Mouse (Mus musculus): ENCODE measurements at regions not wholly inside any gene's neighbourhood (a gene's known extent, or its start where the extent isn't known, plus 50 kb on each side); places are given as distances from the start of the nearest gene placed in this dataset.

DNA sequence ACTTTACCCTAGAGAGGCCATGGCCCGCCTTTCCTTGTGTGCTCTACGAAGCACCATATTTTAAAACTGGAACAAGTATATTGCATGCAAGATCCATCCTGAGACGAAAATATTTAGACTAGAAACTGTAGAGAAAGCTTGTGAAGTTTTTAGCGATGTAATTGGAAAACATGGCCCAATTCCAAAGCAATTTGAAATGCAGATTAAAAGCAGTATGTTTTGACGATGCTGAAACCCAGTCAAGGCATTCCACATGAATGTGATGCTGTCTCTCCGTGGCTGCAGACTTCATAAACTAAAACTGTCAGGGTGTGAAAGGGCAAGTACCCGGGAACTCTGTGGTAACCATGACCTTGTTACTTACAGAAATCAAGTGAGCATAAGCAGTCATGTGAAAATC is 185.8 kb upstream of the Prkcq start:
- in situ Hi-C loops (cut with MboI; ENCODE audit: unreplicated experiment in 2 of 2): no loop called here

DNA sequence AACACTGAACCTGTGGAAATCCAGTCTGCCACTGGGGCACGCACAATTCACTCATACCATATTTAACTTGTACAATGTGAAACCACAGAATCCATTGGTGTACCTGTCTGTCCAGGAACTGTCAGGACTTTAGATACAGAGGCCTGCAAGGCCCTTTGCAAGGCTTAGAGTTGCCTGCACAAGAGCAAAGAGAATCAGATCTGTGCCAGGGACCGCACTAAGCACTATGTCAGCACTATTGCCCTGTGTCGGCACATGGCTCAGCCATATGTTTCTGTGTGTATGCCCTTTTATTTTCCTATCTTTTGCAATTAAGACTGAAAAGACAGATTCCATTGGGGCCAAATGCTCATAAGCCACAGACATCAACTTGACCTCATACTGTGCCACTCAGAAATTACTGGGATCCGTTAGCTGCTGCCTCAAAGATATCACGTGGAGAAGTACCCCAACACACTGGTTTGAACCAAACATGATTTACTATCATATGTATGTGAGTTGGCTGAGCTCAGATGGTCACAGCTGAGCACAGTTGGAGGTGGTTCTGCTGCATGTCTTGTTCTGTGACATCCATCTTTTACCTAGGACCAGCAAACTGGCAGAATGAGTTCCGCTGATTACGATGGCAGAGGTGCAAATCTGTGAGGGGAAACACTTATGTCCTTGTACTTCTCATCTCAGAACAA is 181.7 kb upstream of the Prkcq start:
- in situ Hi-C loops (cut with MboI; ENCODE audit: unreplicated experiment in 2 of 2): no loop called here

DNA sequence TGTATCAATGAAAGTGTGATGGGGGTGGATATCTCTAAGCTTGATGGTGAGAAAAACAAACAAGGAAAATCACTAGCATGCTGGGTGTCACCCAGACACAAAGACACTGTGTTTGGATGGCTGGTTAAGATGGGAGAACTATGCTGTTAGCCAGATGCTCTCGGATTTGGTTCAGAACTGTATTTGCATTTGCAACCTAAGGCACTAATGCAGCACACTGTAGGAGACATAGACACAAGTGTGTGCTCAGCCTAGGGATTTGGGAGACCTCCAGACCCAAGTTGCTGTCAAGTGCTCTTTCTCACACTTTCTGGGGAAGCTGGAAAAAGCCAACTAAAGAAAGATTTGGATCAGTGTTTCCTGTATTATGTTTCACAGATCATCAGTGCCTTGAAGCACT is 173.1 kb upstream of the Prkcq start:
- in situ Hi-C loops (cut with MboI; ENCODE audit: unreplicated experiment in 2 of 2): no loop called here

DNA sequence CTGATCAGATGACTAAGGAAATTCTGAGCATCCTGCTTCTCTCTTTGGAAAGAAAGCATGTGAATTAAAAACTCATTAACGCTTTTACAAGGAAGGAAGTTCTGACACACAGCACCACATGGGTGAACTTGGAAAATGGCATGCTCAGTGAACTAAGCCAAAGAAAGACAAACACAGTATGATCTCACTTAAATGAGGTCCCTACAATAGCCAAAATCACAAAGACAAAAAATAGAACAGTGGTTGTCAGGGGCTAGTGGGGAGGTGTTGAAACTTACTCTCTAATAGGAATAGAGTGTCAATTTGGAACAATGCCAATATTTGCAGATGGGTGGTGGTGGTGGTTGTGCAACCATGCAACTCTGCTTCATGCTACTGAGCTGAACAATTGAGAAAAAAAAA is 172.7 kb upstream of the Prkcq start:
- in situ Hi-C loops (cut with MboI; ENCODE audit: unreplicated experiment in 2 of 2): no loop called here

DNA sequence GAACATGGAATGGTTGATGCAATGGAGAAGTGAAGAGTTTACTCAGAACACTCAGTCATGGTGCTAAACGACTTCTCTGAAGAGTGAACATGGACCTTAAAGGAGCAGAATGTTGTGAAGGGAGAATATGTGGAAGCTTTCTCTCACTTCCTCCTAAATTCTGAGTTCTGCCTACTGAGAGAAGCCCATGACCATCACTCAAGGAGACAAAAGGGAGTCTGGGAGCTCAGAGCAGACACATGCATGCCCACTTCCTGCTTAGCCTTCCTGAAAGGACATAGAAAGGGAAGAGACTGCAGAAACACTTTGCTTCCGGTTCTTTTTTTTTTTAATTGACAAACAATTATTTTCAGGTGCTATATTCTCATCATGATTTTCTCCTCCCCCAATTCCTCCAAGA is 166.1 kb upstream of the Prkcq start:
- in situ Hi-C loops (cut with MboI; ENCODE audit: unreplicated experiment in 2 of 2): no loop called here

DNA sequence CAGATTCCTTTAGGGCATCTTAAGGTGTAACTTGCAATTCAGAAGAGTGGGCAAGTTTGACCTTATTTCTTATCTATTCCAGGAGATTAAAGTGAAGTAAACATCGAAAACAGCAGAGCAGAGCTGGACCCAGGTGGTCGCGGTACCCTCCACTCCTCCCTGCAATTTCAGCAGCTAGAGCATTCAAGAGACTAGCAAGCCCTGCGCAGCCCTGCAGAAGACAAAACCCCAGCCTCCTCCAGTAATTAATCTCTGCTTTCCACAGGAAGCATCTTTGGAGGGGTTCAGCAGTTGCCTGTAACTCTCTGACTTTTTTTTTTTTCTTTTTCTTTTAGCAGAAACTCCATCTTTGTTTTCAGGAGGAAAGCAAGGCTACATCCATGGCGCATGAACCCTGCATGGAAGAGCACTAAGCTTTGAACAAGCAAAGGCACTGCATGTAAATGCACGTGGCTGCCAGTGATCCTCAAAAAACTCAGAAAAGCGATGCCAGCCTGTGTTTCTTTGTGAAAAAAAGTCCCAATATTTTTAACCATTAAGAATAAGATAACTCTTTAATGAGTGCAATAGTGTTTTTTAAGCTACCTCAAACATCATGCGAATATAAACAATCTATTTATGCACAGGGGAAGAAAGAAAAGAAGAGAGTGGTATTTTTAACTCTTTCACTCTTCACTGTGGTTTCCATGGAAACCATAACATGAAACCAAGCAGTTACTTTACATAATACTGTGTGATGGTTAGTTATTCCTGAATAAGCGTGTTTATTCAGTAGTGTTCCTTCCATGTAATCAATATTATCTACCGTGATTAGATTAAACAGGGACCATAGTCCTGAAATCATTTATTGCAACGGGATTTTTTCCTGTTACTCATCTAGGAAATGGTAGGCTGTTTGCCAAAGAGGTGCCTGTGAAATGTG is 160.6 kb upstream of the Prkcq start:
- in situ Hi-C loops (cut with MboI; ENCODE audit: unreplicated experiment in 2 of 2): no loop called here

DNA sequence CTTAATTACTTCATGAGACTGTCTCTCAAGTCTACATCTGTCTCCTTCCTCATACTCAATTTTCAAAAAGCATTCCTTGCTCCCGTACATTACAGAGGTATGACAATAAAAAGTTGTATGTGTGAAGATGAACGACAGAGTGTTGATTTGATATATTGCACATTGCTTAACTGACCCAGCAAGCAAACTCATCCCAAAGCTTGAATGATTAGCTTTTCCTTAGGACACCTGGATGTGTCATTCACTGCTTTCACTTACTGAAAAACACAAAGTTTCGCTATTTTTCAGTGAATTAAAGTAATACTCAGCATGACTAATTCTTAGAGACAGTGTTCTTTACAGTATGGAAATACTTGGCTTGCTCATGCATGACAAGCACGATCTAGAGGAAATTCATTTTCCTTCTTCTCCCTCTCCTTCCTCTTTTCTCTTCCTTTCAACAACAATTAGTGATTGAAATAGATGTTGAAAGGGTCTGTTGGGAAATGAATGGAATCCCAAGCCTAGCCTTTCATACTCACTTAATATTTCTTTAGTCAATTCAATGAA is 159.5 kb upstream of the Prkcq start:
- in situ Hi-C loops (cut with MboI; ENCODE audit: unreplicated experiment in 2 of 2): no loop called here

DNA sequence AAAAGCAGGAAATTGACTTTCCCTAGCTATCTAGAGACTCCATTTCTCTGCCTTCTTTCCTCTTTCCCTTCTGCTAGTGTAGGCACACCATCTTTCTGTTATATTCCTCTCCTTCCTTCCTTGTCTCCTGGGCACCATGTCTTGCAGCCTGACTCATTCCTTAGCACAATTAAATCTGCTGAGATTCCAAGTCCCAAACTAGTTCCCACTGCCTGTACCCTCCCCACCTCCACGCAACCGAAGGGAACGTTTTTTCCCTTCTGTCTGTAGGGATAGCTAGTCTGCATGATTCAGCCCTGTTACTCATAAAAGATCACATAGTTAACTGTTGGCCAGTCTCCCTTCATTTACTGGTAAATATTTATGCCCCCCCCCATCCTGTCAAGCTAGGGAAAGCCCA is 158.8 kb upstream of the Prkcq start:
- in situ Hi-C loops (cut with MboI; ENCODE audit: unreplicated experiment in 2 of 2): no loop called here

DNA sequence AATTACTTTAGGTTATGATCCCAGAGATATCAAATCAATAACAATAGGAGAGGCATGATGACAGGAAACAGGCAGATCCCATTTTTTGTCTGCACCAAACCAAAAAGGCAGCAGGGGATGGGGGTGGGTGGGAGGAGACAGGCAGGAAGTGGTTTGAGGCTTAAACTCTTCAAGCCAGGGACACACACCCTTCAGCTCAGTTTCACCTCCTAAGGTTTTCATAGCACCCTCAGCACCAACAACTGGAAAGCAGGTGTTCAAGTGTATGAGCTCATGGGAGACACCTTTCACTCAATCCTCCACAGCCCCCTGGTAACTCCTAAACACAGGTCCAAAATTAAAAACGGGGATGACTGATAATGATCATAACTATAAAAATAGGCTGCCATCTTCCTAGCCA is 155.5 kb upstream of the Prkcq start:
- in situ Hi-C loops (cut with MboI; ENCODE audit: unreplicated experiment in 2 of 2): no loop called here

DNA sequence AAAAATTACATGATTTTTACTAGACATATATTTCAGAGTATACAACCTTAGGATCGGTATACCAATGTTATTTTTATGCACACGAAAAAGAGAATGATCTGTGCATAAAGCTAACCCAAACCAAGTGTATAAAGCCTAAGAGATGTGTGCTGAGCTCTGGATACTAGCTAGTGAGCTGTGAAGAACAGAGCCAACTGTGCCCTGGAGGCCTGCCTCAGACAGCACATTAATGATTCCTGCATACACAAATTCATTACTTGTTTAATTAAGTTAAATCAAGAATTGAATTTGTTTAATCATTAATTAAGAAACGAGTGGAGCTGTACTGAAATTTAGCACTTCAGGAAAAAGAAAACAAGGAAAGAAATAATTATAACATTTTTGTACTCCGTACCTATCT is 139.0 kb upstream of the Prkcq start:
- in situ Hi-C loops (cut with MboI; ENCODE audit: unreplicated experiment in 2 of 2): no loop called here

DNA sequence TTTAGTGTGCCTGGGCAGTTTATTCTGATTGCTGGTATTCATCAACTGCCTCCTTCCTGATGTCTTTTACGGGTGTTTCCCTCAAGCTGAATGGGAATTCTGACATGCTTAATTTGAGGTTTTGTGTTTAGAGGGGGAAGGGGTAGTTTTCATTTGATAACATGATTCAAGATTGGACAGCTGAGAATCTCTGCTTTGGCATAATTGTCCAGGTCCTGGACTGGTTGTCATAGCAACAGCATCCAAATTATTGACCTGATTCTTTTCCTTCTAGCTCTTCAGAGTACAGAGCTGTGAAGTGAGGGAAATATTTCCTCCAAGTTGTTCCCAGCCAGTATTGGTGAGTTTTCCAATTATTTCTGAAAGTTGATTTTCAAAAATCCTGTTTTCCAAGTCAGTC is 137.7 kb upstream of the Prkcq start:
- in situ Hi-C loops (cut with MboI; ENCODE audit: unreplicated experiment in 2 of 2): no loop called here

DNA sequence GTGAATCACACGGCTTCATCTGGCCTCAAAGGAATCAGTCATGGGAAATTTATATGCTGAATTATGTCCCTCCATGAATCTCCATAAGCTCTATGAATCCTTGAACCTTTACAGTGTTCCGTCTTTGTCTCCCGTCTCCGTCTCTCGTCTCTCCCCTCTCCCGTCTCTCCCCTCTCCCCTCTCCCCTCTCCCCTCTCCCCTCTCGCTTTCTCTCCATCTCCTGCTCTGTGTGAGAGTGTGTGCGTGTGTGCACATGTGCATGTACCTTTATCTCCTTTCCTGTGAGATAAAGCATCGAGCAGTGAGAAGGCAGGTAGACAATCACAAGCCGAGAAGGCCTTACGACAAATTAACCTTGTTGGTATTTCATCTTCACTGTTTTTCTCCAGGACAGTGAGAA is 134.6 kb upstream of the Prkcq start:
- in situ Hi-C loops (cut with MboI; ENCODE audit: unreplicated experiment in 2 of 2): no loop called here

DNA sequence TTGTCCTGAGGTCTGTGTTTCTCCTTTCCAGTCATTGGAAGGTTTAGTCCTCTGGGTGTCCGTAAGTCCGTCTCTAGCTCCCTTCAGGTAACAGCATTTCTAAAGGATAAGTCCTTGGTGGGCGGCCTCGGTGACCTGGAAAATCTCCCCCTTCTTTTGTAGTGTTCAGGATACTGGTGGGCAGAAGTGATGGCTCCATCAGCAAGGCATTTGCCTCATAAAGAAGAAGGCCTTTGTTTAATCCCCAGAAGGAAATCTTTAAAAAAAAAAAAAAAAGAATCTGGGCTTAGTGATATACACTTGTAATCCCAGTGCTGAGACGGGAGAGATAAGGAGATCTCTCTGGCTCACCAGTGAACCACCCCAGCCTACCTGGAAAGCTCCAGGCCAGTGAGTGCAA is 133.5 kb upstream of the Prkcq start:
- in situ Hi-C loops (cut with MboI; ENCODE audit: unreplicated experiment in 2 of 2): no loop called here

DNA sequence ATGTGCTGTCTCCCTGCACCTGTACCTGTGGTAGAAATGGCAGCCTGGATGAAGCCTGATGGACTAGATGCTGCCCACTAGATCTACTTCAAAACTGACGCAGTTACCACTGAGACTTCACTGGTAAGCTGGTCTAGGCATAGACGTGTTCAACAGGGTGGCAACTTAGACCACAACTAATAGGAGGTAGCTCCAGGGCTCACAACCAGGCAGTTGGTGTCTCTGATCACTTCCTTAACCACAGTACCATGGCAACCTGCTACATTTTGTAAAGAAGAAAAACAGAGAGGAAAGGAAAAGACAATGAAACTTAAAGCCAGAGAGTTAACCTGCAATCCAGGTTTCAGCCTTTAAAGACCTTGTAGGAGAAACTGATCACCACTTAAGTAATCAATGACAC is 131.9 kb upstream of the Prkcq start:
- in situ Hi-C loops (cut with MboI; ENCODE audit: unreplicated experiment in 2 of 2): no loop called here

DNA sequence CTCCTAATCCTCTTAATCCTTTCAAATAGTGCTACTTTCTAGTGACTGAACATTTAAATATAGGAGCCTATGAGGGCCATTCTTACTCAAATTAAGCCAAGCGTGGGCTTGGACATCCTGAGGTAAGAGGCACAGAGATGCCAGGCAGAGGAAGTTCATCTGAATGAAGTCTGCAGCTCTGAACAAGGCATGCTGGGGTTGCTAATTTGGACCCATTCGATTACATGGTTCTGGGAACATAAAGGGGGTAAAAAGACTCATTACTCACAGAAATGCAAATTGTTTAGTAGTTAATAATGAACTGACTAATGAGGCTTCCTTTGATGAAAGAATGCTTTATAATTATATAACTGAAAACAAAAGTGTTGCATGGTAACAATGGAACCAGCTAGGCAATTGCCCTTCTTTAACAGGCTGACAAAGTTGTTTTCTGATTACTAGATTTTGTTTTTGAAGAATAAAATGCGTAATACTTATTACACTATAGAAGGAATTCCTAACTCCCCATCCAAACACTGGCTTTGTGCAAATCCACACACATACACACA is 127.1 kb upstream of the Prkcq start:
- in situ Hi-C loops (cut with MboI; ENCODE audit: unreplicated experiment in 2 of 2): no loop called here

DNA sequence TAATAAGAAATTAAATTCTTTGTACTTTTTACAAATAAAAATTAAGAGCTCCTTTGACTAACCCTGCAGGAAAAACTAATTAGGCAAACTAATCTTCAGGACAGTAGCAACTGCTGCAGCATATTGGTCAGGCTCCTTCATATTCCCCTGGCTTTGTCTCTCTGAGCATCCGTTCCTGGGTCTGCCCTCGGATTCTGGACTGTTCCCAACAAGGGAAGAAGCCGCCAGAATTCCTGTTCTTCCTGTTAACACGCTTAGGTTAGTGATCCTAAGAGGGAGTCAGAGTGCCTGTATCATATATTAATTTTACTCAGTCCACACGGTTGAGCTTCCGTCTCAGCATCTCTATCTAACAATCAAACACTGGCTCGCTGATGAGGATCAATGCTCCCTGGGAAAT is 120.3 kb upstream of the Prkcq start:
- in situ Hi-C loops (cut with MboI; ENCODE audit: unreplicated experiment in 2 of 2): loop anchor here in 1 of 2 experiments (5.0 to 25.0 kb wide), 3 partner anchors 274 to 939 kb away; partner anchors contain the start of gene Sfmbt2

DNA sequence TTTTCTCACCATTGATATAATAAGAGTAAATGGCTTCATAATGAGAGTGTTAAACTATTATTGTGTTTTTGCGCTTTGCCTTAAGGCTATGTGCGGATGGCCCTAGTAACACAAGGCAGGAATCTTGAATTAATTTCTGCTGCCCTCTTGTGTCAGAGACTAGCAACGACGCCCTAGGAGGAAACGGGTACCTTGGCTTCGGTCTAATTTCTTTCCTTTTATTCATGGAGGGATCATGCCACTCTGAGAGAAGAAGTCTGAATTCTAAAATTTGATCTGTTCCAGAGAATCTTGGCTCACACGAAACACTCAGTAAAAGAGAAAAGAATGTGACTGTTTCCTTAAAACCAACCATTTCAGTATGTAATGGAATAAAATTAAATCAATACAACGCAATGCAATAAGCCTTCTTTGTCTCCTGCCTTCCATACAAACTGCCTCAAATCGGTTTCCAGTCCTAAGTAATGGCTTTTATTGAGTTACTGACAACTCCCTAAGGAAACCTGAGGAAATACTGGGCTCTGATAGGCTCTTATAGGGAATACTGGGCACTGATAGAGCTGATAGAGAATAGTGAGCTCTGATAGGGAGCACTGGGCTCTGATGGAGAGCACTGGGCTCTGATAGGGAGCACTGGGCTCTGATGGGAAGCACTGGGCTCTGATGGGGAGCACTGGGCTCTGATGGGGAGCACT is 112.0 kb upstream of the Prkcq start:
- in situ Hi-C loops (cut with MboI; ENCODE audit: unreplicated experiment in 2 of 2): loop anchor here (5.0 to 25.0 kb wide), 3 partner anchors 278 to 948 kb away; partner anchors contain the start of gene Sfmbt2 (in 1 of the 2)

DNA sequence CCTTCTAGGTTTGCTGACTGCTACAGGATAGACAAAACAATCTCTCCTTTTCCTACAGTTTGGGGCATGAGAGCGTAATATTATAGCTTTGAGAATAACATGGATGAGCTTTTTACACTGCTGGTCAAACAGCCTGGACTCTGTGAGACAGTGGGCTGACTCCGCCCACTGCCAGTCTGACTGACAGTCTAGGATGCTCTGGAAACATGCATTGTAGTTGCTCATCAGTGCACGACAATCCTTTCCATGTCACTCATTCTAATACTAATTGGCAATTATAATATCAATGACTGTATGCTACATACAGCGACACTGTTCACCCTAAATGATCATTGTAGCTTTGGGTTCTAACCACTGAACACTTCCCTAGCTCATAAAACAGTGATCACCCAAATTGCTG is 104.5 kb upstream of the Prkcq start:
- in situ Hi-C loops (cut with MboI; ENCODE audit: unreplicated experiment in 2 of 2): loop anchor here in 1 of 2 experiments (25.0 kb wide), 2 partner anchors 705 to 955 kb away; partner anchors contain the start of gene Sfmbt2

DNA sequence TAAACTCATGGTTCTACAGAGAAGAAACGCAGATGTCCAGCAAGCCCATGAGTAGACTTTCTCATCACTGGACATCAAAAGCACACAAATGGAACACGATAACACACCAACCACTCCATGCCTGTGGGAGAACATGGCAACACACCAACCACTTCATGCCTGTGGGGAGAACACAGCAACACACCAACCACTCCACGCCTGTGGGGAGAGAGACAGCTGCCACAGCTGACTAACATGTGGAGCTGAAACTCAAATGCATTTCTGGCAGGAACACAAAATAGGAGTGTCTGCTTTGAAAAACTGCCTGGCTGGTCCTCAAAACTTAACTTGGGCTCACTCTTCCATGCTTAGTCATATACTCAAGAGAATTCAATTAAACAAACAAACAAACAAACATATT is 88.4 kb upstream of the Prkcq start:
- in situ Hi-C loops (cut with MboI; ENCODE audit: unreplicated experiment in 2 of 2): loop anchor here in 1 of 2 experiments (25.0 kb wide), 1 partner anchor 1229 kb away; the partner anchor contains the start of gene Itga8

DNA sequence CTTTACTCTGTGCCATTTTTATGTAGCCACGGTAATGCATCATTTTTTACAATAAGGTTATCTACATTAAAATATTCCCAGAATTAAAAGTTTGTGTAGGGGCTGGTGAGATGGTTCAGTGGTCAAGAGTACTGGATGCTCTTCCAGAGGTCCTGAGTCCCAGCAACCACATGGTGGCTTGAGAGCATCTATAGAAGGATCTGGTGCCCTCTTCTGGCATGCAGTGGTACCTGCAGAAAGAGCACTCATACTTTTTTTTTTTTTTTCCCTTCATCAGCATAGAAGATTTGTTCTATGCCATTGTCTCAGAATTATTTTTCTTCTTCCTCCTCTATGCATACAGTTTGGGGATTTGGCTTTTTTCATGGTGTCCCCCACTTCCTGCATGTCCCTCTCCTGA is 84.9 kb upstream of the Prkcq start:
- in situ Hi-C loops (cut with MboI; ENCODE audit: unreplicated experiment in 2 of 2): loop anchor here in 1 of 2 experiments (25.0 kb wide), 1 partner anchor 1225 kb away; the partner anchor contains the start of gene Itga8

Data from v-Abl transformed pro-B cells (cell line).